Mouse (Mus musculus) kidney, postnatal 10 days (tissue): ENCODE measurements at regions not wholly inside any gene's neighbourhood (a gene's known extent, or its start where the extent isn't known, plus 50 kb on each side); places are given as distances from the start of the nearest gene placed in this dataset.
A peak's percentile ranks its signal among the peaks of the same experiment; 100 is the strongest.
"Not testable (repeated sequence)": the region's sequence is repeated elsewhere in the genome, so short reads cannot be mapped to it uniquely, and the experiment has no call there.

Source experiments
- DNase-seq: peaks from one replicate; pipeline ENCODE4 v3.0.0; 2021; ENCODE audit warnings: mixed read lengths

DNA sequence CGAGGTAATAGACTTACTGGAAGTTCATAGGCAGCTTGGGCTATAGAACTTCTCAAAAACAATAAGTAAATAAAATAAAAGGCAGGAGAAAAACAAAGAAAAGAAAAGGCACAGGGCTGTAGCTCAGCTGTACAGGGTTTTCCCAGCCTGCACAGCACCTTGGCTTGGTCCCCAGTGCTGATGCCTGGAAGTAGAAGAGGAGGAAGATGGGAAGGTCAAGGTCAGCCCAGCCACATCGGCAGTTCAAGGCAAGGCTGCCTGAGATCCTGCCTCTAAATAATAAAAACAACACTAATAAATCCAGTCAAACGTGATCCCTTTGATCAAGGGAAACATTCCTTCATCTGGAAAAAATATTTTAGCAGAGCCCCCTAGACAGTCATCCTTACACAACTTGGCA is 103.1 kb downstream of the Cenpf start:
- peak; percentile 42 for DNase-seq

GRCm38 (mm10) chr1:189581427-189581826 is 106.5 kb downstream of the Cenpf start:
- DNase-seq: no peak

DNA sequence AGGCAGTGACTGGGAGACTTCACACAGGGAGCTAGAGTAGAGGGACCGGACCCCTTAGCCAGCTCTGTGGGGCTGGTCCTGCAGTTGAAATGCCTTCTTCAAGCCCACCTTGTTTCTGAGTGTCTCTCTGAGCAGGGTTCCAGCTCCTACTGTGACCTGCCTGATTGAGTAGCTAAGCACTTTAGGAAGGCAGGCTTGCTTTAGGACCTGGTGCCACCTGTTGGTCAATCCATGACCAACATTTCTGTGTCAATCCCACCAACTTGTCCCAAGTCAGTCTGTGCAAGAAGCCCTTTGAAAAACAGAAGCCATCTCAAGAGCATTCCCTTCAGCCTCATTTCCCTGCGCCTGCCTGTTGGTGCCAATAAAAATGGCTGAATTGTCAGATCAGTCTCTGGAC is 108.5 kb downstream of the Cenpf start:
- peak; percentile 79 for DNase-seq

- DNase-seq: peak; percentile 78
Observed at GRCm38 (mm10) chr1:189576311-189577002, 111.4 kb downstream of the Cenpf start.

DNA sequence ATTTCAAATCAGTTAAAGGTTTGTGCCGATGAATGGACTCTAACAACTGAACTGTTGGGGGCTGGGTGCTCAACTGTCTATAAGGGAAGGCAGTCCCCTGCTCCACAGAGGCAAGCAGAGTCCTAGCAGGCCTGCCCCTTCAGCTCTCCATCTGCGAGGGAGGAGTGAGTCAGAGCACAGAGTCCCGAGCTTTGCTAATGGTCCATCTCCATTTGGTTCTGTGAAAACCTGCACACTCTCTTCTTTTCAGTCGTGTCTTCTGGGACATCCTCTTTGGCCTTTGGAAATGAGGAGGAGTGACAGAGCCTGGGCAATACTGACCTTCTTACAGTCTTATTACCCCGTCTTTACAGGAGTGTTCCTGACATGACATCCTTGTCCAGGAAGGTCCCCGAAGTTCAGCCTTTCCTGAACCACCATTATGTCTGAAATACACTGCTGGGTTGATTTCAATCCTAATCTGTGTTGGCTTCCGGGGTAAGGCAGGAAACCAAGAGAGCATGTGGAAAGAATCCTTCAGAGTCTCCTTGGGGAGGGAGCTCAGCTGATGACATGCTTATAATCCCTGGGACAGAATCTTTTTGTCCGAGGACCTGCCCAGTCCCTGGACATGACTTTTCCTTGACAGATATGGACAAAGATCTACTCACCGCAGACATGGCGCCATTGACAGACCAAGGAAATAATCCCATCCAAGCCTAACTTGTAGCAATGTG is 112.2 kb downstream of the Cenpf start:
- DNase-seq: no peak

DNA sequence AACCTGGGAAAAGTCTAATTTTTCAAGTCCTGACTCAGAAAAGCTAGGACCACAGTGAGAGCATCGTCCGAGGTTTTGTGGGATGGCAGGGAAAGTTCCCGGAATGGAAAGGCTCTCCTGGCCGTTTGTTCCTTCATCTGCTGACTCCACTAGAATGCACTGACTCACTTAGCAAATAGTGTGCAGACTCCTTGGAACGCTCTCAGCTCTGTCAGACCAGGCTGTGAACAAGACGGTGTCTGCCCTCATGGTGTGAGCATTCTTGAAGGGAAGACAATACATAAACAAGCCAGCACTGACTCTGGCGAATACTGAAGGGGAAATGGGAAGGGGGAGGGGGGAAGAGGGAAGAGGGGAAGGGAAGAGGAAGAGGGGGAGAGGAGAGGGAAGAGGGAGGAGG is 121.4 kb downstream of the Cenpf start:
- no peak for DNase-seq

DNA sequence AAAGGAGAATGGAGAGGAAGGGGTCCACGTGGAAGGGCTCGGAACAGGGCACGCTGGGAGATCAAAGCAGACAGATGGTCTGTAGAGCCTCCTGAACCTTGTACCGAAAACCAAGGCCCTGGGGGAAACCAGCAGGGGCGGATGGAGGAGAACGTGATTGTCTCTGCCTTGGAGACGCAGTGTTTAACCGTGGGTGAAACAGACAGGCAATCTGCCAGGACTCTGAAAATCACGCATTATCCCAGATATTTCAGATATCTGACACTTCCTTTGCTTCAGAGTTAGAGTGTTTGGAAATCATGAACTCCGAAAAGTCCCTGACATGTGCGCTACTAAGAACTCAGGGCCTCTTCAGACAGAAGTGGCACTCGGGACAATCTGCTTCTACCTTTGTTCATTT is 126.1 kb downstream of the Cenpf start:
- DNase-seq: no peak

- no peak for DNase-seq
Observed at GRCm38 (mm10) chr1:189560576-189560975, 127.3 kb downstream of the Cenpf start.

- DNase-seq: no peak
Observed at GRCm38 (mm10) chr1:189550851-189551250, 137.0 kb downstream of the Cenpf start.

DNA sequence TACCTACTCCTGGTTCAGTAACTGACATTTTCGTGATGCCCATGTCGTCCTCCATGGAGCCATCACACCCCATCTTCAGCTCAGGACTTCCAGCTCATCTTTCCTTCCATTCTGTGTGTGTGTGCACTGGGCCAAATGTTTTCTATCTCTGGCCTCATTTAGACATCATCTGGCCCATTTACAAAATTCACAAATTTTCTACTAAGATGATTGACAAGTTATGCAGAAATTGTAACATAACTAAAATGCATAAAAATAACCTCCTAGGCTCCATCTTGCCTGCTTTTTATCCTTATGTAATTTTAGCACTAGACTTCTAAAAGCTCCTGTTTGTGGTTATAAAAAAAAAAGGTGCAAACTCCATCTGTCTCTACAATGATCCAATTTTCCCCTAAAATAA is 130.8 kb upstream of the Kcnk2 start:
- no peak for DNase-seq

GRCm38 (mm10) chr1:189526329-189526728 is 124.3 kb upstream of the Kcnk2 start:
- no peak for DNase-seq

DNA sequence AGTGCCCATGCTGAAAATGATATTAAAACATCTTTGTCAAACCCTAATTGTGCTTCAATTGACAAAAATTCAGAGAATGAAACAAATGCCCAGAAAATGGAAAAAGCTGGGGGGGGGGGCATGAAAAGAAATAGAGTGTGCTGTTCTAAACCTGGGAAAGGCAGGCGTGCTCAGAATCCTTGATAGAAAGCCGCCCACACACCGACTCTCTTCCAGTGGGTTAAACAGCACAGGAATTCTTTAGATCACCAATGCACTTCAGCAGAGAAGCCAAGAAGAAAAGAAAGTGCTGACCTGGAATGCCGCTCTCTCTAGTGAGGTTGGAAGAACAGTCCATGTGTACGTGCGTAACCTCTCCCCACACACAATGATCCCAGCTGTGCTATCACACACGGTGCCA is 113.4 kb upstream of the Kcnk2 start:
- DNase-seq: no peak

GRCm38 (mm10) chr1:189513358-189513757 is 111.3 kb upstream of the Kcnk2 start:
- DNase-seq: no peak

DNA sequence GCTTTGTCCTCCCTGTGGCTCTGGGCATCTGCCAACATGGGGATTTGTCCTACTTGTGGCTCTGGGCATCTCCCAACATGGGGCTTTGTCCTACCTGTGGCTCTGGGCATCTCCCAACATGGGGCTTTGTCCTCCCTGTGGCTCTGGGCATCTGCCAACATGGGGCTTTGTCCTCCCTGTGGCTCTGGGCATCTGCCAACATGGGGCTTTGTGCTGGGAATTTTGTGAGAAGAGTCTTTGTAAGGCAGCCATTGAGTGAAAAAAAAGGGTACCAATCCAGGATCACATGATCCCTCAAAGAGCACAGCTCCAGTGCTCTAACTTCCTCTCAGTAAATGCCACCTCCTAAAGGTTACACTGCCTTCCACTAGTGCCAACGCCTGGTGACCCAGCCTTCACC is 105.2 kb upstream of the Kcnk2 start:
- DNase-seq: not testable (repeated sequence)

DNA sequence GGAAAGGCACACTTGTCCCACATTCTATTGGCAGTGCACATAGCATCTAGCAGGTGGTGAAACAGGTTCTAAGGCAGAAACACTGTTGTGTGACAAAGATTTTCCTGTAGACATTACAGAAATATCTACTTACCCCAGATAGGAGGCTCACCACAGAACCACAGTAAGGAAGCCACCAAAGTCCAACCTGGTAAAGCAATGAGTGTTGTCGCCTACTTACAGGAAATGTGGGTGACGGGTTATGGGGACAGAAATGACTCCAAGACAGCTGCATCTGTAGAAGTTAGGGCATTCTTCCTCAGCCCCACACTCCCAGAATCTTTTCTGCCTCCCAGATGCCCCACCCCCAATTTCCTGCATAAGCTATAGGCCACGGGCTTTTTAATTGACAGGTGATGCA is 97.6 kb upstream of the Kcnk2 start:
- no peak for DNase-seq

- peak; percentile 63 for DNase-seq
Observed at GRCm38 (mm10) chr1:189499141-189499540, 97.1 kb upstream of the Kcnk2 start.

- DNase-seq: peak; percentile 27
Observed at GRCm38 (mm10) chr1:189497031-189497430, 95.0 kb upstream of the Kcnk2 start.

GRCm38 (mm10) chr1:189495386-189496150 is 93.5 kb upstream of the Kcnk2 start:
- peak; percentile 59 for DNase-seq

GRCm38 (mm10) chr1:189494896-189495295 is 92.8 kb upstream of the Kcnk2 start:
- DNase-seq: peak; percentile 19

DNA sequence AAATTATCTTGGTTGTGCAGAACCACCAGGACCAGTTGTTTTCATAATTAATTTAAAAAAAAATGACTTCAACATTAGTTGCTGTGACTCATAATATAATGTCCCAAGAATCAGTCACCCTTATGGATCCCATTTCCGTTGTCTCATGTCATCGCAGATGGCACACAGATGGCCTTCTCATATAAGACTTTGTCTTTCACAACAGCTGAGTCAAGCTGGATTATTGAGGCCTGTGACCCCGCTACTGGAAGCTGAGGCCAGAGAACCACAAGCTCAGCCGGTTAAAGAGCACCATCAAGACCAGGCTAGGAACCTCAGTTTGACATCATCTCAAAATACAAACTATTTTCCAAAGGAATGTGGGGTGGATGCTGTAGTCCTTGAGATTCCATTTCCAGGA is 83.3 kb upstream of the Kcnk2 start:
- DNase-seq: peak; percentile 73

GRCm38 (mm10) chr1:189483331-189483730 is 81.3 kb upstream of the Kcnk2 start:
- DNase-seq: peak; percentile 55

- no peak for DNase-seq
Observed at GRCm38 (mm10) chr1:189478051-189478450, 76.0 kb upstream of the Kcnk2 start.

GRCm38 (mm10) chr1:189476796-189477195 is 74.7 kb upstream of the Kcnk2 start:
- no peak for DNase-seq

GRCm38 (mm10) chr1:189473071-189473470 is 71.0 kb upstream of the Kcnk2 start:
- DNase-seq: no peak
